Mouse (Mus musculus) T-helper 17 cell (primary cell): ENCODE results near the gene Fam120c.
"Not testable (repeated sequence)": the region's sequence is repeated elsewhere in the genome, so short reads cannot be mapped to it uniquely, and the experiment has no call there.

ENCODE experiments used
- in situ Hi-C, 2 experiments: fragments of 300-600 bp; cut with MboI, MseI; formaldehyde crosslinking; loops; 1 replicate in 1 of 2; 2 replicates in 1 of 2; pipeline ENCODE4 v1.15.1; 2025; ENCODE audit warnings: high pct_unique_total_duplicates in 2 of 2

The Fam120c gene

DNA sequence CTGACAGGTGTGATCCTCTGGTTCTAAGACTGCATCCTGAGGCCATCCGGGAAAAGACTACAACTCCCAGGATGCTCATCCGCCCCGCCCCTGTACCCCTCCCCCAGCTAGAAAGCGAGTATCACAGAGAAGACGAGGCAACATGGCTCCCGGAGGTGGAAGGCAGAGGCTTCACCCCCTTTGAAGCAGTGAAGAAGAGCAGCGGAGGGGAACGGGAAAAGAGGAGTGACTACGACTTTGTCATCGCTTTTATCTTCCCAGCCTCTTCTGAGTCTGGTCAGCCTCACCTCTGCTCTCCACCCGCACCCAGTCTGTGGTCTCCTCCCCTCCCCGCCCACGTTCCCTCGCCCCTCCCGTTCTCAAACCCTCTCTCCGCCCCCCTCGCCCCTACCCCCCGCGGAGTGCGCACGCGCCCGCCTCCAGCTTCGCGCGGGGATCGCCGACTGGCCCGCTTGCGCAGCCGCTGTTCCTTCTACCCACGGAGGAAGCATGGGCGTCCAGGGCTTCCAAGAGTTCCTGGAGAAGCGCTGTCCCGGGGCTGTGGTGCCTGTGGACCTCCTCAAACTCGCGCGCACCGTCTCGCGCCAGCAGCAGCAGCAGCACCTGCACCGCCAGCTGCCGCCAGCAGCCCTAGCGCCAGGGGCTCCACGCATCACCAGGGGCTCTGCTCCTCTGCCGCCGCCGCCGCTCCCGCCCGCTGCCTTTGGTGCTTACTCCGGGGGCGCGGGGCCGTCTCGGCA lies at the start of gene Fam120c:
Gene Fam120c, plus strand, starts transcription at position 415 of the 740 bp plus-strand sequence.
- in situ Hi-C loops = no loop called here

DNA sequence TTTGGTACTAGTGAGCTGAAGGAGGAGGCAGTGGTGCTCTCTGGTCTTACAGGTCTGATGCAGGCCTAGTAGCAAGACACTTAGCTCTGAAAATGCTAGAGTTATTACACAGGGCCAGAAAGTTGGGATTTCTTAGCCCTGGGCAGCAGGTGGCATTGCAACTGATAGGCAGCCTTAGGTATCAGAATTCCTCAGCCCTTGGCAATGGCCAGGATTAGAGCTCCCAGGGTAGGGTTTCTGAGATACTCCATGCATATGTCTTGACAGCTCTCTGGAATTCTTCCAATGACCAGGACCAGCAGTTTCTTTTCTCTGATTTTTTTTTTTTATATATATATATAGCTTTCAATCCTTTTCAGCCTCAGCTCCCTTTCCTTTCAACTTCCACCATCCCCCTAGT lies 45.6 kb upstream of the Fam120c start:
- in situ Hi-C loops = no loop called here

DNA sequence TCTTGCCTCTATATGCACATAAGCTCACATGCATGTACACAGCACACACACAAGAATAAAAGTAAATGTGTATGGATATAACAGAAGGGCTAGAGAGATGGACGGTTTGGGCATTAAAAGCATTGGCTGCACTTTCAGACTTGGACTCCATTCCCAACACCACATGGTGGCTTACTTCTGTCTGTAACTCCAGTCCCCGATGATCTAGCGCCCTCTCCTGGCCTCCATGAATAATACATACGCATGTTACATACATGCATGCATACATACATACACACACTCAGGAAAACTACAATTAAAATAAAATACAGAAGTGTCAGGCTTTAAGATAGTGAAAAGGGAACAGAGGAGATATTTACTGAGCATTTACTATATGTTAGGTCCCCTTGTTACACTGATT lies 30.2 kb upstream of the Fam120c start:
- in situ Hi-C loops = no loop called here

GRCm38 (mm10) chrX:151333615-151334014 lies 10.4 kb upstream of the Fam120c start:
- in situ Hi-C loops = no loop called here

GRCm38 (mm10) chrX:151337804-151338203 lies 6.2 kb upstream of the Fam120c start:
- in situ Hi-C loops = no loop called here

GRCm38 (mm10) chrX:151344501-151344984 lies 568 bp downstream of the Fam120c start:
- in situ Hi-C loops = no loop called here

GRCm38 (mm10) chrX:151345333-151346125 lies 1.6 kb downstream of the Fam120c start:
- in situ Hi-C loops = no loop called here

- in situ Hi-C loops = no loop called here
Measured at GRCm38 (mm10) chrX:151347278-151347677, 3.3 kb downstream of the Fam120c start.

GRCm38 (mm10) chrX:151349322-151349721 lies 5.3 kb downstream of the Fam120c start:
- in situ Hi-C loops = no loop called here

GRCm38 (mm10) chrX:151418801-151419200 lies 74.8 kb downstream of the Fam120c start:
- in situ Hi-C loops = no loop called here

GRCm38 (mm10) chrX:151420791-151421190 lies 76.8 kb downstream of the Fam120c start:
- in situ Hi-C loops = loop anchor here in 1 of 2 experiments (10.0 kb wide), 1 partner anchor 1056 kb away; no protein-coding TSS in a partner anchor

GRCm38 (mm10) chrX:151443637-151444036 lies 99.7 kb downstream of the Fam120c start:
- in situ Hi-C loops = no loop called here

- in situ Hi-C loops = no loop called here
Measured at GRCm38 (mm10) chrX:151444189-151444588, 100.2 kb downstream of the Fam120c start.

DNA sequence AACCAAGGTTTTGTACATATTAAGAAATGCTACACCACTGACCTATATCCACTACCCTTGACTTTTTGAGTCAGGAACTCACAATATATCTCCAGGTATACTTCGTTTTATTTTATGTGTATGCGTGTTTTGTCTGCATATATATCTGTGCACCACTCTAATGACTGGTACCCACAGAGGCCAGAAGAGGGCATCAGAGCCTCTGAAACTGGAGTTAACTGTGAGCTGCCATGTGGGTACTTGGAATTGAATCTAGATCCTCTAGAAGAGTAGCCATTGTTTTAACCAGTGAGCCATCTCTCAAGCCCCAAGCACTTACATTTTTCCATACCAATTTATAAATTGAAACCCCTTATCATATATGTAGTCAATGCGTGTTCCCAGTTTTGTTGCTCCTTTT lies 144.2 kb downstream of the Fam120c start:
- in situ Hi-C loops = no loop called here

DNA sequence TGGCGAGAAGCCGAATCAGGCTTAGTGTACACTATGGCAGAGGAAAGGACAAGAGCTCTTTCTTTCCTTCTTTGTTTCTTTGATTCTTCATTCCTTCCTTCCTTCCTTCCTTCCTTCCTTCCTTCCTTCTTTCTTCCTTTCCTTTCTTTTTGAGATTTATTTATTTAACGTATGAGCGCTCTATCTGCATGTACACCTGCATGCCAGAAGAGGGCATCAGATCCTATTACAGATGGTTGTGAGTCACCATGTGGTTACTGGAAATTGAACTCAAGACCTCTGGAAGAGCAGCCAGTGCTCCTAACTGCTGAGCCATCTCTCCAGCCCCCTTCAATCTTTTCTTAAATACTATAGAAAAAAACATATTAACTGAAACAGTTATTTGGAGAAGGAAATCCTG lies 149.3 kb downstream of the Fam120c start:
- in situ Hi-C loops = not testable (repeated sequence)

GRCm38 (mm10) chrX:151496596-151496995 lies 152.6 kb downstream of the Fam120c start:
- in situ Hi-C loops = no loop called here

GRCm38 (mm10) chrX:151508536-151508935 lies 164.6 kb downstream of the Fam120c start:
- in situ Hi-C loops = no loop called here

GRCm38 (mm10) chrX:151509906-151510305 lies 165.9 kb downstream of the Fam120c start:
- in situ Hi-C loops = no loop called here

GRCm38 (mm10) chrX:151513066-151513465 lies 169.1 kb downstream of the Fam120c start:
- in situ Hi-C loops = no loop called here

- in situ Hi-C loops = no loop called here
Measured at GRCm38 (mm10) chrX:151513694-151514093, 169.7 kb downstream of the Fam120c start.

DNA sequence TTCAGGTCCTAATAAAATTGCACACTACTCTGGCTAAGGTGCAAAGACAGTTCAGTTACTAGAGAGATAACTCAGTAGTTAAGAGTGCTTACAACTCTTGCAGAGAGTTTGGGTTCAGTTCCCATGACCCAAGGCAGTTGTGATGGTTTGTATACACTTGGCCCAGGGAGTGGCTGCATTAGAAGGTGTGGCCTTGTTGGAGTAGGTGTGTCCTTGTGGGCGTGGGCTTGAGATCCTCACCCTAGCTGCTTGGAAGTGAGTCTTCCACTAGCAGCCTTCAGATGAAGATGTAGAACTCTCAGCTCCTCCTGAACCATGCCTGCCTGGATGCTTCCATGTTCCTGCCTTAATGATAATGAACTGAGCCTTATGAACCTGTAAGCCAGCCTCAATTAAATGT lies 174.2 kb downstream of the Fam120c start:
- in situ Hi-C loops = no loop called here

GRCm38 (mm10) chrX:151520127-151520457 lies 176.1 kb downstream of the Fam120c start:
- in situ Hi-C loops = no loop called here
